Mouse (Mus musculus) forebrain, embryonic 13.5 days (tissue): ENCODE data around the gene Fhit. TPM values are rescaled to one million over a fixed set of nuclear protein-coding genes. Genes with fewer than 3 reads are reported as not detected.
"Not testable (repeated sequence)": the region's sequence is repeated elsewhere in the genome, so short reads cannot be mapped to it uniquely, and the experiment has no call there.

Source experiments
- ATAC-seq: fragments of 200-750 bp; cut with Nextera tagmentation; 2 replicates; pipeline ENCODE4 v1.8.0; 2017
- H3K27ac ChIP-seq: fragments of 300-500 bp; sonication (generic); 2 replicates; pipeline ENCODE4 v1.5.1; 2015; ENCODE audit warnings: inconsistent platforms, mild to moderate bottlenecking, moderate library complexity
- H3K27me3 ChIP-seq: fragments of 300-500 bp; sonication (generic); 2 replicates; pipeline ENCODE4 v1.6.1; 2015; ENCODE audit warnings: mild to moderate bottlenecking, inconsistent platforms
- H3K36me3 ChIP-seq: fragments of 300-500 bp; sonication (generic); 2 replicates; pipeline ENCODE4 v1.6.1; 2015; ENCODE audit warnings: mild to moderate bottlenecking, inconsistent platforms; ENCODE audit not compliant: poor library complexity, severe bottlenecking
- H3K4me1 ChIP-seq: fragments of 300-500 bp; sonication (generic); 2 replicates; pipeline ENCODE4 v1.6.1; 2015; ENCODE audit warnings: inconsistent platforms
- H3K4me2 ChIP-seq: fragments of 300-500 bp; sonication (generic); 2 replicates; pipeline ENCODE4 v1.6.1; 2015; ENCODE audit warnings: inconsistent platforms, mild to moderate bottlenecking, moderate library complexity
- H3K4me3 ChIP-seq: fragments of 300-500 bp; sonication (generic); 2 replicates; pipeline ENCODE4 v1.5.1; 2015; ENCODE audit warnings: mild to moderate bottlenecking, inconsistent platforms
- H3K9ac ChIP-seq: fragments of 300-500 bp; sonication (generic); 2 replicates; pipeline ENCODE4 v1.6.1; 2015; ENCODE audit warnings: mild to moderate bottlenecking, inconsistent platforms
- H3K9me3 ChIP-seq: fragments of 300-500 bp; sonication (generic); replicated peaks from 2 replicates; pipeline ENCODE4 v1.6.1; 2016; ENCODE audit warnings: inconsistent platforms
- WGBS: fragments of 180-500 bp; shearing (Covaris S2); methylation state at CpG from one replicate; pipeline ENCODE4 v1.1.7; 2015; 5-methylcytosine and 5-hydroxymethylcytosine counted together
- polyA plus RNA-seq: library from polyadenylated mRNA; unstranded; fragments of >200 nt; fragmentation: Nextera tagmentation; extraction: Ambion mirVana; gene quantifications from 2 replicates; pipeline ENCODE4 v1.2.1, GENCODE M21; 2015

Fhit gene
- polyA plus RNA-seq, 1 experiment from 2014 or later: 6.2 TPM

DNA sequence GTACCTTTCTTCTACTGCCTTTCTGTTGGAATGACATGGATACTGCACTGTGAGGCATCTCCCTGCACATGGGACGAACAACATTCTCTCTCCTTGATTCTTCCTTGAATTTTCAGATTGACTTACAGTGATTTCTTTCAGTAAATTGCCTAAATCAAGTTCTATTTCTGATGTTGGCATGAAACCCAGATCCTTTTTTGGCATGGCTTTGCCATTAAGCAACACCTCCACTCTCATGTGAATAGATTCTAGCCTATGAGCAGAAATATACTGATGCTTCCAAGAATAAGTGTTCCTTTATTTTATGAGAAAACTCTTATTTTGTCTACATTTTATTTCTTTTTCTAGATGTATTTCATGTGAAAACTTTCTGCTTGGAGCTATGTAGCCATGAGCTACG, 383.1 kb downstream of the Fhit start:
- no peak overlapping the region for H3K9ac ChIP-seq
- no peaks in the 10 kb centered on the region for H3K27me3 ChIP-seq
- ATAC-seq: no peak
- H3K4me3 ChIP-seq: no peak overlapping the region
- H3K4me1 ChIP-seq: no peaks in the 10 kb centered on the region
- H3K4me2 ChIP-seq: no peak overlapping the region
- H3K27ac ChIP-seq: no peak overlapping the region
- 94% methylated on average over 2 of the region's 2 CpGs for WGBS
- H3K36me3 ChIP-seq: no peaks in the 10 kb centered on the region
- H3K9me3 ChIP-seq: no peaks in the 10 kb centered on the region

DNA sequence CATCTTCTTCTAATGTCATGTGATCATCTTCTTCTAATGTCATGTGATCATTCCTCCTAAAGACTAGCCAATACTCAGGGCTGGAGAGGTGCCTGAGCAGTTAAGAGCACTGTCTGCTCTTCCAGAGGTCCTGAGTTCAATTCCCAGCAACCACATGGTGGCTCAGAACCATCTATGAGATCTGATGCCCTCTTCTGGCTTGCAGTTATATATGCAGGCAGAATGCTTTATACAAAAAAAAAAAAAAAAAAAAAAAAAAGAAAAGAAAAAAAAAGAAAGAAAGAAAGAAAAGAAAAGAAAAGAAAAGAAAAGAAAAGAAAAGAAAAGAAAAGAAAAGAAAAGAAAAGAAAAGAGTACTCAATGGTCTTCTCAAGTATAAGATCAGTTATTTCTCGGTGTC, 407.0 kb downstream of the Fhit start:
- ATAC-seq, H3K36me3 ChIP-seq, H3K9me3 ChIP-seq, H3K4me1 ChIP-seq, H3K9ac ChIP-seq, H3K4me2 ChIP-seq, H3K4me3 ChIP-seq, H3K27ac ChIP-seq, H3K27me3 ChIP-seq: not testable (repeated sequence)
- 90% methylated on average over 1 of the region's 1 CpGs for WGBS

- no peak for ATAC-seq
- WGBS: 77% methylated on average over 2 of the region's 2 CpGs
- H3K4me2 ChIP-seq: no peak overlapping the region
These were observed 423.8 kb downstream of the Fhit start for GRCm38 (mm10) chr14:10738076-10738475.

GRCm38 (mm10) chr14:10722525-10722924, 439.3 kb downstream of the Fhit start:
- no peak for ATAC-seq

More at GRCm38 (mm10) chr14:10738076-10738475, 423.8 kb downstream of the Fhit start:
- Histone ChIP-seq H3K9me3 (no peaks in the 10 kb centered on the region), H3K27ac (no peak overlapping the region), H3K4me1 (no peaks in the 10 kb centered on the region), H3K9ac (no peak overlapping the region), H3K36me3 (no peaks in the 10 kb centered on the region), H3K27me3 (no peaks in the 10 kb centered on the region), H3K4me3 (no peak overlapping the region)

GRCm38 (mm10) chr14:10712916-10713315, 448.9 kb downstream of the Fhit start:
- H3K36me3 ChIP-seq: no peaks in the 10 kb centered on the region
- H3K4me3 ChIP-seq: no peak overlapping the region
- H3K4me1 ChIP-seq: peaks cover 29% of the 10 kb centered on the region
- no peaks in the 10 kb centered on the region for H3K27me3 ChIP-seq
- no peak overlapping the region for H3K27ac ChIP-seq
- no peak overlapping the region for H3K9ac ChIP-seq
- H3K9me3 ChIP-seq: no peaks in the 10 kb centered on the region
- ATAC-seq: no peak
- WGBS: 42% methylated on average over 3 of the region's 3 CpGs
- peak overlapping the region; percentile 25 for H3K4me2 ChIP-seq

More at GRCm38 (mm10) chr14:10722525-10722924, 439.3 kb downstream of the Fhit start:
- no peak overlapping the region for H3K9ac ChIP-seq
- no peaks in the 10 kb centered on the region for H3K9me3 ChIP-seq
- H3K4me2 ChIP-seq: no peak overlapping the region
- no peaks in the 10 kb centered on the region for H3K4me1 ChIP-seq
- H3K27ac ChIP-seq: no peak overlapping the region
- no peaks in the 10 kb centered on the region for H3K27me3 ChIP-seq
- H3K4me3 ChIP-seq: no peak overlapping the region
- H3K36me3 ChIP-seq: no peaks in the 10 kb centered on the region

GRCm38 (mm10) chr14:10712522-10712881, 449.3 kb downstream of the Fhit start:
- 40% methylated on average over 7 of the region's 7 CpGs for WGBS
- peak; percentile 73 for ATAC-seq
- peak overlapping the region; percentile 25 for H3K4me2 ChIP-seq
- H3K27me3 ChIP-seq: no peaks in the 10 kb centered on the region
- no peak overlapping the region; the same call in 1 of the 2 replicates for H3K27ac ChIP-seq
- H3K4me1 ChIP-seq: peaks cover 29% of the 10 kb centered on the region
- no peaks in the 10 kb centered on the region for H3K9me3 ChIP-seq
- no peaks in the 10 kb centered on the region for H3K36me3 ChIP-seq
- no peak overlapping the region for H3K9ac ChIP-seq
- no peak overlapping the region for H3K4me3 ChIP-seq

DNA sequence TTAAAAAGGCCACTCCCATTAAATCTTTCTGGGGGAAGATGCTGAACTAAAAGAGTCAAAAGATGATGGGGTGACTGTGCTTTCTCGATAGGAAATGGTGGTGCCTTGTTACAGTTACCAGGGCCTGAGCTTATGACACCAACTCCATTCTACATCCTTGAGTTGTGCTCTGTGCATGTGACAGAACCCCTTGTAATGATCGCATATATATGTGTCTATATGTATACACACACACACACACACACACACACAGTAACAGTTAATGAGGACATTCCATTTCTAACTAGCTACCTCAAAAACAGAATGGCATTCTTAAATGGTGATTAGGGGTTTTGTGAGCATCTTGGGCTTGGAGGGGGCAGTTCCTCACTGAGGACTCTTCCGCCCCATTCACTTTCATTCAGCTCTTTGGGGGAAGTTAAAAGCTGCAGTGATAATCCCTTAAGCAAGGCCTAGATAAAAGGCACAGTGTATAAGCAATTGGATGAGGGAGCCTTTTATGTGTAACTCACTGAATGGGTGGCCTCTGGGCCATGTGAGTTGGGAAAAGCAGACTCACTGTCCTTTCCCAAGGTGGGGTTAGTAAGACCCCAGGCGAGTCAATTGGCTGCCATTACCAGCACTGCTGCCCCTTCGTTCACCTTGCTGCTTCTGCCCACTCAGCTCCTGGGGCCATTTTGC, 449.9 kb downstream of the Fhit start:
- 32% methylated on average over 5 of the region's 5 CpGs for WGBS

GRCm38 (mm10) chr14:10710796-10711311, 451.0 kb downstream of the Fhit start:
- 51% methylated on average over 12 of the region's 12 CpGs for WGBS
- Histone ChIP-seq H3K36me3 (no peaks in the 10 kb centered on the region), H3K9me3 (no peaks in the 10 kb centered on the region), H3K9ac (no peak overlapping the region), H3K4me3 (no peak overlapping the region), H3K4me1 (peaks cover 29% of the 10 kb centered on the region), H3K27ac (0 out of 2 replicates have a peak overlapping the region, but pooled peaks have one; percentile 19), H3K4me2 (peak overlapping the region; percentile 27), H3K27me3 (no peaks in the 10 kb centered on the region)
- peak; percentile 46 for ATAC-seq

More for the DNA sequence above, 449.9 kb downstream of the Fhit start:
- H3K27me3 ChIP-seq: no peaks in the 10 kb centered on the region
- no peak overlapping the region for H3K4me3 ChIP-seq
- no peaks in the 10 kb centered on the region for H3K36me3 ChIP-seq
- H3K4me2 ChIP-seq: 0 out of 2 replicates have a peak overlapping the region, but pooled peaks have one; percentile 25
- H3K9ac ChIP-seq: no peak overlapping the region
- H3K27ac ChIP-seq: peak overlapping the region; percentile 19; the same call in 1 of the 2 replicates
- no peaks in the 10 kb centered on the region for H3K9me3 ChIP-seq
- H3K4me1 ChIP-seq: peaks cover 29% of the 10 kb centered on the region
- peak; percentile 75 for ATAC-seq

GRCm38 (mm10) chr14:10701707-10702106, 460.1 kb downstream of the Fhit start:
- no peaks in the 10 kb centered on the region for H3K36me3 ChIP-seq
- no peak overlapping the region for H3K4me3 ChIP-seq
- WGBS: 86% methylated on average over 2 of the region's 2 CpGs
- H3K9me3 ChIP-seq: no peaks in the 10 kb centered on the region
- H3K4me2 ChIP-seq: no peak overlapping the region
- no peak for ATAC-seq
- H3K4me1 ChIP-seq: no peaks in the 10 kb centered on the region
- H3K27ac ChIP-seq: no peak overlapping the region
- H3K27me3 ChIP-seq: no peaks in the 10 kb centered on the region
- no peak overlapping the region for H3K9ac ChIP-seq

GRCm38 (mm10) chr14:10680041-10680440, 481.8 kb downstream of the Fhit start:
- WGBS: 51% methylated on average over 4 of the region's 4 CpGs

GRCm38 (mm10) chr14:10679638-10680037, 482.2 kb downstream of the Fhit start:
- Histone ChIP-seq H3K9me3 (no peaks in the 10 kb centered on the region), H3K4me3 (no peak overlapping the region), H3K36me3 (no peaks in the 10 kb centered on the region), H3K4me2 (no peak overlapping the region), H3K4me1 (peaks cover 10% of the 10 kb centered on the region; the same call in 1 of the 2 replicates), H3K27ac (no peak overlapping the region), H3K27me3 (no peaks in the 10 kb centered on the region), H3K9ac (no peak overlapping the region)
- no peak for ATAC-seq

More at GRCm38 (mm10) chr14:10680041-10680440, 481.8 kb downstream of the Fhit start:
- Histone ChIP-seq H3K36me3 (no peaks in the 10 kb centered on the region), H3K4me3 (no peak overlapping the region), H3K9me3 (no peaks in the 10 kb centered on the region), H3K9ac (no peak overlapping the region), H3K4me2 (no peak overlapping the region), H3K27me3 (no peaks in the 10 kb centered on the region), H3K27ac (no peak overlapping the region), H3K4me1 (peaks cover 10% of the 10 kb centered on the region; the same call in 1 of the 2 replicates)
- 0 out of 2 replicates have a peak, but pooled peaks have one; percentile 41 for ATAC-seq

- no peak overlapping the region for H3K4me2 ChIP-seq
- no peak overlapping the region for H3K9ac ChIP-seq
- H3K9me3 ChIP-seq: no peaks in the 10 kb centered on the region
- no peak overlapping the region for H3K4me3 ChIP-seq
- no peak overlapping the region; the same call in 1 of the 2 replicates for H3K27ac ChIP-seq
- H3K4me1 ChIP-seq: peaks cover 10% of the 10 kb centered on the region; the same call in 1 of the 2 replicates
- ATAC-seq: 0 out of 2 replicates have a peak, but pooled peaks have one; percentile 61
- H3K27me3 ChIP-seq: no peaks in the 10 kb centered on the region
- no peaks in the 10 kb centered on the region for H3K36me3 ChIP-seq
- 41% methylated on average over 2 of the region's 2 CpGs for WGBS
These were observed 484.2 kb downstream of the Fhit start for GRCm38 (mm10) chr14:10677627-10678026.
